Mouse (Mus musculus) spleen, postnatal 4 days (tissue): Measurements from ENCODE around the gene Med18.
"Not testable (repeated sequence)": the region's sequence is repeated elsewhere in the genome, so short reads cannot be mapped to it uniquely, and the experiment has no call there.

Source experiments
- DNase-seq, 2 experiments: peaks; one replicate each; pipeline ENCODE4 v3.0.0; 2022; ENCODE audit warnings: low spot score in 2 of 2

Gene Med18

GRCm38 (mm10) chr4:132482956-132483608 lies 19.4 kb upstream of the Med18 start:
- no peak for DNase-seq

GRCm38 (mm10) chr4:132482104-132482503 lies 18.4 kb upstream of the Med18 start:
- DNase-seq: not testable (repeated sequence)

- DNase-seq: no peak
Observed at GRCm38 (mm10) chr4:132477833-132478232, 14.1 kb upstream of the Med18 start.

GRCm38 (mm10) chr4:132475895-132476878 lies 12.5 kb upstream of the Med18 start:
- DNase-seq: no peak

GRCm38 (mm10) chr4:132474631-132475030 lies 10.9 kb upstream of the Med18 start:
- no peak for DNase-seq

- no peak for DNase-seq
Observed at GRCm38 (mm10) chr4:132473411-132473810, 9.7 kb upstream of the Med18 start.

GRCm38 (mm10) chr4:132469873-132470272 lies 6.2 kb upstream of the Med18 start:
- DNase-seq: no peak

- DNase-seq: no peak
Observed at GRCm38 (mm10) chr4:132464255-132464613, 513 bp upstream of the Med18 start.

- no peak for DNase-seq
Observed at GRCm38 (mm10) chr4:132462836-132463235, 885 bp downstream of the Med18 start.

- DNase-seq: no peak
Observed at GRCm38 (mm10) chr4:132460225-132460624, 3.5 kb downstream of the Med18 start.

- DNase-seq: no peak
Observed at GRCm38 (mm10) chr4:132455561-132455960, 8.2 kb downstream of the Med18 start.

- DNase-seq: no peak
Observed at GRCm38 (mm10) chr4:132455146-132455545, 8.6 kb downstream of the Med18 start.

GRCm38 (mm10) chr4:132454216-132454615 lies 9.5 kb downstream of the Med18 start:
- DNase-seq: no peak

GRCm38 (mm10) chr4:132449778-132450177 lies 13.9 kb downstream of the Med18 start:
- no peak for DNase-seq

GRCm38 (mm10) chr4:132446105-132446504 lies 17.6 kb downstream of the Med18 start:
- no peak for DNase-seq

GRCm38 (mm10) chr4:132444516-132444915 lies 19.2 kb downstream of the Med18 start:
- DNase-seq: no peak

- DNase-seq: no peak
Observed at GRCm38 (mm10) chr4:132437857-132438256, 25.9 kb downstream of the Med18 start.

- DNase-seq: no peak
Observed at GRCm38 (mm10) chr4:132432717-132433372, 30.9 kb downstream of the Med18 start.

GRCm38 (mm10) chr4:132428022-132428542 lies 35.6 kb downstream of the Med18 start:
- peak; percentile 78 to 81 for DNase-seq

GRCm38 (mm10) chr4:132427493-132427892 lies 36.2 kb downstream of the Med18 start:
- no peak for DNase-seq

- DNase-seq: no peak
Observed at GRCm38 (mm10) chr4:132426021-132426420, 37.7 kb downstream of the Med18 start.

- peak in 1 of 2 experiments; percentile 27 for DNase-seq
Observed at GRCm38 (mm10) chr4:132424765-132425164, 39.0 kb downstream of the Med18 start.
